Mouse (Mus musculus) CD8-positive naive resting alpha-beta T cell, adult 2 months (primary cell): ENCODE measurements at regions not wholly inside any gene's neighbourhood (a gene's known extent, or its start where the extent isn't known, plus 50 kb on each side); places are given as distances from the start of the nearest gene placed in this dataset.

Experiments used
- DNase-seq, 2 experiments: peaks; one replicate each; pipeline ENCODE4 v3.0.0; 2022; ENCODE audit warnings: low read depth in 2 of 2, low spot score in 2 of 2

GRCm38 (mm10) chr10:96481325-96481638 is 135.5 kb upstream of the Btg1 start:
- DNase-seq: peak; percentile 22 to 30

DNA sequence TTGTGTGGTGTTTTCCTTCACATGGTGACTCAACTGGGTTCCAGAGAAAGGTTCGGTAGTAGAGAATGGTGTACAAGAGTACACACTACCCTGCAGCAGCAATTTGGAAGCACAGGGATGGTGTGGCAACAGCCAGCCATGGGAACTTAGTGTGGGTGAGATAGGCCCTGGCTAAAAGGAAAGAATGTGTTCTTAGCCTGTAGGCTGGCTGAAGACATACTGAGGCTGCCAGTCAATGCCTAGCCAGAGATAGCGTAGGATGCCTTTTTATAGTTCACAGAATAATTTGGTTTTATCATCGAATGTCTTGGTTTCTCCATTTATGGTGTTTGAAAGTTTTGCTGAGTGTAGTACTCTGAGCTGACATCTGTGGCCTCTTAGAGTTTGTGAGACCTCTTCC is 130.1 kb upstream of the Btg1 start:
- DNase-seq: no peak

GRCm38 (mm10) chr10:96493706-96494105 is 123.1 kb upstream of the Btg1 start:
- DNase-seq: no peak

GRCm38 (mm10) chr10:96496700-96497099 is 120.1 kb upstream of the Btg1 start:
- no peak for DNase-seq

DNA sequence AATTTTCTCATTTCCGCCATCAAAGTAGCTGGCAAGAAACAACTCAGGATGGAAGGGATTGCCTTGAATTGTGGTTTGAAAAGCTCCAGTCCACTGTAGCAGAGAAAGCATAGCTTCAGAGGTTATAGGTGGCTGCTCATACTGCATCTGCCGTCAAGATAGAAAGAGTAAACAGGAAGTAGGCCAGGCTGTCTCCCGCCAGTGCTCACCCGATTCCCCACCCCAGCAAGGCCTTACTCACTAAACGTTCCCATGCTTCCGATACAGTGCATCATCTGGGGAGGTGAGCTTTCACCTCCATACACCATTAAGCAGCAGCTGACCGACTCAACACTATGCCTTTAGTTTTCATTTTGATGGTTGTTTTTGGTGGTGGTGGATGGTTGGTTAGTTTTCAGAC is 119.3 kb upstream of the Btg1 start:
- no peak for DNase-seq

- DNase-seq: no peak
These were observed 117.5 kb upstream of the Btg1 start for GRCm38 (mm10) chr10:96499274-96499673.

- DNase-seq: no peak
These were observed 114.6 kb upstream of the Btg1 start for GRCm38 (mm10) chr10:96502090-96502728.

DNA sequence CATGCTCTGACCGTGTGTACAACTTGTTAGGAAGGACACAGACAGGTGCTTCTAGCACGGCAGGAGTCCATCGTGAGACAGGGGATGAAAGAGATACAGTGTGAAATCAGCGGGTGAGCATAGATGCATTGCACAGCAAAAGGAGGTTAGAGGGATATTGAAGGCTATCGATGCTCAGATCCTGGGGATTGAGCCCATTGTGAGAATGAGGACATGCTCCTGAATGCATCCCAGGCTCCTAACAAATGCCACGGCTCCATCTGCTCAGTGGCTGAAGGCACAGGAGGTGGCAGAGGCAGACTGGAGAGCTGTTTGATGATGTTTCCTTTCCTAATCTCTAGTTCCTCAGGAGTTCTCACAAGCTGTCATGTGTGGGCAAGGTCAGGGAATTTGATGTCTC is 114.1 kb upstream of the Btg1 start:
- DNase-seq: no peak

DNA sequence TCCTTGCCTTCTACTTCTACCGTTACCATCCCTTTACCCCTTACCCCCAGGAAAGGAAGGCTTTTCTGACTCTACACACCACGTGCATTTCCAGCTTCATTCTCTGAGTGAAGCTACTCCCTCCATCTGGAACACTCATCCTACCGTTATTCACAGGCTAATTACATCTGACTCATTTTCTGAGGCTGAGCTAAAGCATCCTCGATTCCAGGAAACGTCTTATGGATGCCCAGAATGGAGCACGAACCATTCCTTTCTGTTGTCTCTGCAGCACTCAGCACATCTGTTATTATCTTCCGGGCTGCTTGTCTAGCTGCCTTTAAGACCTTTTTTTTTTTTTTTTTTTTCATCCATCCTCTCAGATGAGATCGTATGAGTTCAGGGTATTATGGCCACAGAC is 112.5 kb upstream of the Btg1 start:
- no peak for DNase-seq

- no peak for DNase-seq
These were observed 101.5 kb upstream of the Btg1 start for GRCm38 (mm10) chr10:96515164-96515922.

- DNase-seq: no peak
These were observed 100.9 kb upstream of the Btg1 start for GRCm38 (mm10) chr10:96515923-96516258.

DNA sequence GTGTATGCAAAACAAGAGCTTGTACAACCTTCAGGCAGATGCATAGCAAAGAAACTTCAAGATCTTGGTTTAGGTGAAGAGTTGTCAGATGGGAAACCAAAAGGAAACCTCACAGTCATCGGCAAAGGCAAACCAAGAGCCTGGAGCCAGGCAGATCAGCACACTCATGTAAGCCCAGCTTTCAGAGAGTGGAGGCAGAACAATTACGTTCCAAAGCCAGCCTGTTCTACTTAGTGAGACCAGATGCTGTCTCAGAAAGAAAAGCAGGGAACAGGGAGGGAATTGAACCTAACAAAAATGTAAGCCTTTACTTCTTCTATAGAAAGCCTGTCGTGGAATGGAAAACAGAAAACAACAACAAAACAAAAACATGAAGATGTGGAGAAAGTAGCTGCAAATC is 97.4 kb upstream of the Btg1 start:
- no peak for DNase-seq

- no peak for DNase-seq
These were observed 95.6 kb upstream of the Btg1 start for GRCm38 (mm10) chr10:96520995-96521760.

- DNase-seq: no peak
These were observed 92.6 kb upstream of the Btg1 start for GRCm38 (mm10) chr10:96523967-96524801.

GRCm38 (mm10) chr10:96527864-96528263 is 88.9 kb upstream of the Btg1 start:
- DNase-seq: no peak

DNA sequence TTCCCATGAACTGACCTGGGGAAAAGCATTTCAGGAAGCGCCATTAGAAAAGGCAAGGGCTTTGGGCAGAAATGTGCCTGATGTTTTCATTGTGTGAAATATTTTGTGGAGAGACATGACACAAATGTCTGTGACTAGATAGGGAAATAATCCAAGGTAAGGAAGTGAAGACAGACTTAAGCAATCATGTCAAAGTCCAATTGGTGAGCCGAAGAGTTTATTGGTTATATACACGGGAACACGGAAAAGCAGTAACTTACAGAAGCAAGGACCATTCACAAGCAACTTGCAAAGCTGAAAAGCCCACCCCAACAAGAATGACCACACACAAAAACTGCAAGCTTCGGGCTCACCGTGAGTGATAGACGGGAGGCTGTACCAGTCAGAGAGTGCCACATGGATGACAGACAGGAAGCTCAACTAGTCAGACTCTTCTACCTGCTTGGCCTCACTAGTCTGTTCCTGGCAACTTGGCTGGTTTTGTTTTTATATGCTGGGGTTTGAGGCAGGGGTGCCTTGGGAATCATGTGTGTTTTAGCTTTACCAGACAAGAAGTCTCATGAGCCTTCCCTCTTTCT is 82.2 kb upstream of the Btg1 start:
- no peak for DNase-seq

DNA sequence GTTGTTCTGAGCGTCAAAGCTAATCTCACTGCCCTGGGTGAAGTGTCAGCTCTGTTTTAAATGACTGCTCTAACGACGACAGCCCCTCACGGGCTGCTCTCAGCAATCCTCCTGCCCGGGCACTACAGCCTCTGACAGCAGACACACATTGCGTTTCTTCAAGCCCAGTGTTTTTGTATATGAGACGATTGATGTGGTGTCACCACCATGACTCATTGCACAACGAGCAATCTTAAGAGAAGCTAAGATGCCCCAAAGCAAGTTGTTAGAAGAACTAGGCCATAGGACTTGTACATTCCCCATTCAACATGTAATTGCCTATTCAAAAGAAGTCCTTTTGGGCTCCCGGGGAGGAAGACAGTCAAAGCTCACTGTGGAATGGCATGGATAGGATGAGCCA is 81.3 kb upstream of the Btg1 start:
- peak; percentile 13 to 26 for DNase-seq

- no peak for DNase-seq
These were observed 76.0 kb upstream of the Btg1 start for GRCm38 (mm10) chr10:96540828-96541227.

DNA sequence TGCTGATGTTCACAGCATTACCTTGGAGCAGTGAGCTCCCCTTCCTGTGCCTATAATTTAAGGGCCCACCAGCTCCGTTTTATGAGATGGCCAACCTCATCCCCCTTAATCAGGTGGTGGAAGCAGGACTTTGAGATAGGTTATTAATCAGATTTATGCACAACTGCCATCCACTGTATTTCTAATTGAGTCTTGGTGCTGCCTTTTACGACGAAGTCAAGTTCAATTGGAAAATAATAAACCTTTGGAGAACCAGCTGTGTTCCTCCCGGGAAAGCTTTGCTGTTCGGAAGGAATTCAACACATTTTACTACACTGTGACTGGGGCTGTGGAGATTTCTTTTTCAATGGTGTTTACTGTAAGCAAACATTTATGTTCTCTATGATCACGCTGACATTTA is 71.5 kb upstream of the Btg1 start:
- DNase-seq: no peak

GRCm38 (mm10) chr10:96545761-96546388 is 70.9 kb upstream of the Btg1 start:
- no peak for DNase-seq

- DNase-seq: no peak
These were observed 67.2 kb upstream of the Btg1 start for GRCm38 (mm10) chr10:96549651-96550050.
